Mouse (Mus musculus) heart, postnatal 0 days (tissue): Measurements from ENCODE around the gene Pygo2. TPM values are rescaled to one million over a fixed set of nuclear protein-coding genes. Genes with fewer than 3 reads are reported as not detected.

ENCODE experiments used
- ATAC-seq: fragments of 200-750 bp; cut with Nextera tagmentation; 2 replicates; pipeline ENCODE4 v1.8.0; 2017; ENCODE audit warnings: low read depth, moderate number of reproducible peaks, moderate library complexity; ENCODE audit not compliant: insufficient read depth
- DNase-seq: peaks from one replicate; pipeline ENCODE4 v3.0.0-alpha.2; 2016; ENCODE audit warnings: low spot score
- H3K27ac ChIP-seq: fragments of 300-500 bp; sonication (generic); 2 replicates; pipeline ENCODE4 v1.5.1; 2014; ENCODE audit warnings: low read depth, mild to moderate bottlenecking
- H3K27me3 ChIP-seq: fragments of 300-500 bp; sonication (generic); 2 replicates; pipeline ENCODE4 v1.6.1; 2014; ENCODE audit warnings: low read length, mixed read lengths; ENCODE audit not compliant: control insufficient read depth, insufficient read depth
- H3K36me3 ChIP-seq: fragments of 300-500 bp; sonication (generic); replicated peaks from 2 replicates; pipeline ENCODE4 v1.6.1; 2014; ENCODE audit warnings: low read length, mixed read lengths; ENCODE audit not compliant: control insufficient read depth, insufficient read depth
- H3K4me1 ChIP-seq: fragments of 300-500 bp; sonication (generic); 2 replicates; pipeline ENCODE4 v1.6.1; 2014; ENCODE audit warnings: antibody characterized with exemption; ENCODE audit not compliant: control insufficient read depth, insufficient read depth
- H3K4me2 ChIP-seq: fragments of 300-500 bp; sonication (generic); 2 replicates; pipeline ENCODE4 v1.6.1; 2014; ENCODE audit warnings: low read depth, mild to moderate bottlenecking, low read length, moderate library complexity
- H3K4me3 ChIP-seq: fragments of 300-500 bp; sonication (generic); 2 replicates; pipeline ENCODE4 v1.5.1; 2014; ENCODE audit warnings: low read depth, low read length
- H3K9ac ChIP-seq: fragments of 300-500 bp; sonication (generic); replicated peaks from 2 replicates; pipeline ENCODE4 v1.6.1; 2014; ENCODE audit warnings: low read depth, low read length, mixed read lengths
- H3K9me3 ChIP-seq: fragments of 300-500 bp; sonication (generic); replicated peaks from 2 replicates; pipeline ENCODE4 v1.6.1; 2016; ENCODE audit warnings: low read length; ENCODE audit not compliant: control insufficient read depth
- CTCF ChIP-seq: IDR thresholded peaks from 2 replicates; pipeline ENCODE4 v1.5.1; 2016; ENCODE audit warnings: antibody characterized with exemption, control low read depth, low read depth
- EP300 ChIP-seq: IDR thresholded peaks from 2 replicates; pipeline ENCODE4 v1.6.1; 2016; ENCODE audit warnings: antibody characterized with exemption, low read depth
- WGBS: fragments of 180-500 bp; shearing (Covaris S2); extraction: QIAGEN DNeasy Blood & Tissue Kit; methylation state at CpG from one replicate; pipeline ENCODE4 v1.1.7; 2014; 5-methylcytosine and 5-hydroxymethylcytosine counted together
- polyA plus RNA-seq: library from polyadenylated mRNA; unstranded; fragments of >200 nt; fragmentation: Nextera tagmentation; extraction: Ambion mirVana; gene quantifications from 2 replicates; pipeline ENCODE4 v1.2.1, GENCODE M21; 2015
- total RNA-seq: library from RNA; depleted of rRNA; stranded (reverse); fragments of >200 nt; gene quantifications from 2 replicates; pipeline ENCODE4 v1.2.3, GENCODE M21; 2014; ENCODE audit warnings: low replicate concordance

Pygo2 gene
- total and polyA plus RNA-seq, 2 experiments from 2014 or later: 10.4 to 49.8 TPM

- Histone ChIP-seq H3K4me1 (peaks cover 29% of the 10 kb centered on the region), H3K9me3 (no peaks in the 10 kb centered on the region), H3K36me3 (no peaks in the 10 kb centered on the region), H3K9ac (peak overlapping the region; percentile 67; the same call in 1 of the 2 replicates), H3K4me2 (peak overlapping the region; percentile 100), H3K27me3 (no peaks in the 10 kb centered on the region), H3K27ac (peak overlapping the region; percentile 95), H3K4me3 (peak overlapping the region; percentile 78)
- DNase-seq (no peak), ATAC-seq (no peak)
- 4% methylated on average over 10 of the region's 10 CpGs for WGBS
- no peak for TF ChIP-seq CTCF
- no peak for TF ChIP-seq EP300
Measured at GRCm38 (mm10) chr3:89395419-89395805, 34.6 kb upstream of the Pygo2 start.

- peak overlapping the region; percentile 67 for H3K27ac ChIP-seq
- ATAC-seq (no peak), DNase-seq (peak; percentile 74)
- H3K9me3 ChIP-seq: no peaks in the 10 kb centered on the region
- 1% methylated on average over 38 of the region's 44 CpGs for WGBS
- peaks cover 23% of the 10 kb centered on the region for H3K4me1 ChIP-seq
- H3K9ac ChIP-seq: peak overlapping the region; percentile 70
- no peaks in the 10 kb centered on the region for H3K27me3 ChIP-seq
- peak; percentile 87 for TF ChIP-seq CTCF
- no peak for TF ChIP-seq EP300
- no peaks in the 10 kb centered on the region for H3K36me3 ChIP-seq
- peak overlapping the region; percentile 100 for H3K4me2 ChIP-seq
- peak overlapping the region; percentile 78 for H3K4me3 ChIP-seq
Measured at GRCm38 (mm10) chr3:89395806-89396653, 34.0 kb upstream of the Pygo2 start.

GRCm38 (mm10) chr3:89396654-89397005 lies 33.4 kb upstream of the Pygo2 start:
- no peak for TF ChIP-seq CTCF
- TF ChIP-seq EP300: no peak
- Histone ChIP-seq H3K27ac (peak overlapping the region; percentile 43; the same call in 1 of the 2 replicates), H3K9me3 (no peaks in the 10 kb centered on the region), H3K4me3 (peak overlapping the region; percentile 78), H3K36me3 (peaks cover 5% of the 10 kb centered on the region), H3K9ac (peak overlapping the region; percentile 70), H3K4me1 (peaks cover 19% of the 10 kb centered on the region), H3K27me3 (no peaks in the 10 kb centered on the region), H3K4me2 (peak overlapping the region; percentile 100)
- DNase-seq: no peak
- ATAC-seq: no peak
- 0% methylated on average over 4 of the region's 4 CpGs for WGBS

- Histone ChIP-seq H3K4me2 (no peak overlapping the region), H3K9ac (no peak overlapping the region), H3K9me3 (no peaks in the 10 kb centered on the region), H3K27ac (no peak overlapping the region), H3K4me1 (peaks cover 6% of the 10 kb centered on the region; the same call in 1 of the 2 replicates), H3K4me3 (no peak overlapping the region), H3K36me3 (peaks cover 48% of the 10 kb centered on the region), H3K27me3 (no peaks in the 10 kb centered on the region)
- ATAC-seq (no peak), DNase-seq (no peak)
- TF ChIP-seq CTCF (no peak), EP300 (no peak)
- 85% methylated on average over 7 of the region's 7 CpGs for WGBS
Measured at GRCm38 (mm10) chr3:89401329-89401728, 28.7 kb upstream of the Pygo2 start.

GRCm38 (mm10) chr3:89402693-89403092 lies 27.3 kb upstream of the Pygo2 start, which contains the start of gene Lenep:
Gene Lenep (minus strand): TSS chr3:89402793.
- Histone ChIP-seq H3K9me3 (no peaks in the 10 kb centered on the region), H3K27ac (no peak within 1 kb of the TSS), H3K4me2 (no peak within 1 kb of the TSS), H3K4me1 (no peaks in the 10 kb centered on the region), H3K27me3 (no peaks in the 10 kb centered on the region), H3K9ac (no peak within 1 kb of the TSS), H3K4me3 (no peak within 1 kb of the TSS), H3K36me3 (peaks cover 53% of the 10 kb centered on the region)
- WGBS: 78% methylated on average over 5 of the region's 5 CpGs
- DNase-seq (no peak), ATAC-seq (no peak)
- TF ChIP-seq CTCF (no peak), EP300 (no peak)
